Mouse (Mus musculus) T-helper 17 cell (primary cell): ENCODE measurements around the gene Mdfic.

Experiments
- in situ Hi-C, 2 experiments: fragments of 300-600 bp; cut with MboI, MseI; formaldehyde crosslinking; loops; 1 replicate in 1 of 2; 2 replicates in 1 of 2; pipeline ENCODE4 v1.15.1; 2025; ENCODE audit warnings: high pct_unique_total_duplicates in 2 of 2

Mdfic gene

DNA sequence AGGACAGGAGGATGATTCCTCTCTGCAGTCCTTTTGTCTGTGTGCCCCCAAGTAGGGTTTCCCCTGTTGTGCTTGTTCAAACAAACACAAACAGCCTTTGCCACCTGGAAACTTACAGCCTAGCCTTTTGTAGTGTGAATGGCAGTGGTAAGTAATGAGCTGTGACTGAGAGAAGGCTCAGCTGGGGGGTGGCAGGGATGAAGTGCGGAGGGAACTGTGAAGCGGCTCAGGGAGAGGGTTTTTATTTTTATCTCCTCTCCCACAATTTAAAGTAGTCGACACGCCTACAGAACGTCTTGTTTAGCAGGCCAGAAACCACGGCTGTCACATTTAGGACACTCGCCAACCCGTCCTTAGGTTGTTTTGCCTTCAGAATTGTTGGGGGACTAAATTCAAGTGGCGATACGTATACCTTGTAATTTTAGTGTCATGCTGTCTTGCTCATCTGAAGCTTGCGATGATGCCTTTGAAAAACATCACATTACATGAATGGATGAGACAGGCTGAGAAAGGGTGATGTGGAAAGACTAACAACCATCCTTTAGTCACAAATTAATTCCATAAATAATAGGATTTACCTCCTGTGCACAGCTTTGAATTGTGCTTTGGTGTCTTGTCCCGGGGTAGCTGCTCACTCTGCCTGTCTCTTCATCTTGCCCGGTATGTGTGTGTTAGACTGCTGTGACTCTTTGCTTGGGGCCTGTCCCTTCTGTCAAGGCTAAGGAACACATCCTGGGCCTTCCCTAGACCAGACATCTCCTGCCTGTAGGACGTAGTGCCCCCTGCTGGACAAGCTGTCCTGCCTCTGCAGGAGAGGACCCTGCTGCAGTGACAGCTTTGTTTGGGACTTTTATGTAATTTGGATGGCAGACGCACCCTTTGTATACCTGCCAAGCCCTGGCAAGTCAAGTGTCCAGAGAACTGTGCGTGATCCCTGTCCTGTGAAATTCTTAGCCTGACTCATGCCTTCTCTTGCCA, 69.4 kb downstream of the Mdfic start:
- in situ Hi-C loops: loop anchor here (5.0 to 10.0 kb wide), 3 partner anchors 63 to 1935 kb away; partner anchors contain the start of gene Mdfic (in 1 of the 2)

DNA sequence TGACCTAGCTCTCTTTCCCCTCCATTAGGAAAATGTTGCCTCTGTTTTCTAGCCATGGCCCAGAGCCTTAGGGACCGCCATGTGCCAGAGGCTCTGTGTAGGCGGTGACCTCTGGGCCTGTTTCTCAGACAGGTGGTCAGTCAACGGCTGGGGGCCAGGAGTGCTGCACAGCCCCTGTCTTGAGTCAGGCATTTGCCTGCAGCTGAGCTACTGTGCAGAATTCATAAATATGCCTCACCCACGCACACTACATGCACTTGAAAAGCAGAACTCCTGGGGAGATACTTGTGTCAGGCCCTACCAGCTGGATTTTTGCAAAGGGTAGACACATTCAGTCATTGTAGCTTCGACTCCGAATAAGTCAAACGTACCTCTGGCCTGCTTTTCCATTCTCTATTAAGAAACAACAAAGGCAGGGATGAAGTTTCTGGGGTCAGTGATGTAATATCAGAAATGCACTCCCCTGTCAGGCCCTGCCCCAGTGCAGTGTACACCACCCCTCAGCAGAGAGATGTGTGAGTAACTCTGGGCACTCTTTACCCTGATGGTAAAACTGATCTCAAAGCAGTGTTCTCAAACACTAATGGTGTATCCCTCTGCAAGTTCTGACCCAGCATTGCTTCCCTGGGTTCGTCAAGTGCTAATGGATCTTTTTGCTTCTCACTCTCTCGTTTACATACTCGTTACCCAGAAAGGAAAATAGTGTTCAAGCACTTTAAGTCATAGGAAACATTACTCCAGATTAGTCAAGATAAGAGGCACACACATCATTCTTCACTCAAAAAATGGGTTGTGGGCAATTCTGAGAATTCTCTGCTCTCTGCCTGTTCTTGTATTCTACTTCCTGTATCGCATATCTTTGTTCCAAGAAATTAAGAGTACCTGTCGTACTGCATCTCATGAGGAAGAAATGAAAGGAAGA, 72.5 kb downstream of the Mdfic start:
- in situ Hi-C loops: loop anchor here (5.0 to 10.0 kb wide), 3 partner anchors 66 to 1932 kb away; partner anchors contain the start of gene Mdfic (in 1 of the 2)

DNA sequence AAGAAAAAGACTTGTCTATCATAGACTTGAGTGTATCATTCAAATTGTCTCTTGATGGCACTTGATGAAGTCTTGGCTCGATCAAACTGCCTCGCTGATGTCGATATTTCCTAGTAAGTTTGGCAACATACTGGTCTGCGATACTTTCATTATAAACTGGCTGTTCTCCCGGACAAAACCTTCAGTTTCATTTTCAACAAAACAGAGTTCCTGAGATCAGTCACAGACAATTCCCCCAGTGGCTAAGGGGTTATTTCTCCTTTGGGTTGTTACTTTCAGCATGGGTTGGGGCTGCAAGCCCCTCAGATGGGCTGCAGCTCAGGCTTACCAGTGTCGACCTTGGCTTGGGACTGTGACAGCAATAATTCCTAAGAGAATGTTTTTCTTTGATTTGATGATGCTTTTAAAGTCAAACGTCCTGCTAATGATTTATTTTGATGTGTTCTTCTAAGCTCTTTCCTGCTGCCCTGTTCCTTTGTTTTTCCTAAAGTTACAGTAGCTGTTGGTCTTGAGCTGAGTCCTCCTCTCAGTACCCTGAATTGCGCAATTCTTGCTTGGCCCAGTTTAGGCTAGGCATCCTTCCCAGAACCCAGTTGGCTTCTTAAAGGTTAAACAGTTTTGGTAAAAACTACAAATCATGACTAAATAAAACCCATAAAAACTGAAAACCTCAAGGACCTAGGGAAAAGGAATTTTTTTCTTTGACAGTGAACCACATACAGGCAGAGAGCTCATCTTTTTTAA, 73.3 kb downstream of the Mdfic start:
- in situ Hi-C loops: loop anchor here (5.0 to 10.0 kb wide), 3 partner anchors 66 to 1931 kb away; partner anchors contain the start of gene Mdfic (in 1 of the 2)

DNA sequence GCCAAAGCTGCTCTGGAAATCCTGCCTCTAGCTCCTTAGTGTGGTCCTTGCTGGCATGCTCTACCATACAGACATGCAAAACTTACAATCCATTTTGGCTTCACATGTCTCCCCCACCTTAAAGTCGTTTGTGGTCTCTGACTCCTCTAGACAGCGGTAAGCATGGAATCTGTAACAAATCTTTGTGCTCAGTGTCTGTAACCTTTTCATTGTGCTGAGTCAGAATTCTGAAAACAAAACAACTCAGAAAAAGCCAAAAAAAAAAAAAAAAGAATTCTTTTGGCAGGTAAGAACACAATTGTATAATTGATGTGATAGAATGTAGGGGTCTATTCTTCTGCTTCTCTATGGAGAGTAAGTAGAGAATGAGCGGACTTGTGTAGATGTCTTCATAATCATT, 74.3 kb downstream of the Mdfic start:
- in situ Hi-C loops: loop anchor here (5.0 to 10.0 kb wide), 3 partner anchors 68 to 1930 kb away; partner anchors contain the start of gene Mdfic (in 1 of the 2)

DNA sequence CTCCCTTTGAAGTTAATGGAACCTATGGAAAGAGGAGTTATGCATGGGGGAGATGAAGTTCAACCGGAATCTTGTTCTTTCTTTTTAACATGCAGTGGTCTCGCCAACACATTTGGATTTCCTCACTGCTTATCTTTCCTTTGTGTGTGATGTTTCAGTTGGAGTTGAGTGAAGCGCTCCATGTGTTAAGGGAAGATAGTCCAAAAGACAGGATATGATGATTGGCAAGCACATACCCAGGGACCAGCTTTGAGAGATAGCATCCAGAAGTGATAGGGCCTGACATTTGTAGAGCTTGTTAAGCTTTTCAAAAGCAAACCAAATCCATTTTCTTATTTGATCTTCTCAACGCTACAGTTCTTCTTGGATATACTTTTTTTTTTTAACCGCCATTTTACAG, 86.9 kb downstream of the Mdfic start:
- in situ Hi-C loops: loop anchor here in 1 of 2 experiments (25.0 kb wide), 1 partner anchor 1830 kb away; the partner anchor contains the start of gene Capza2

DNA sequence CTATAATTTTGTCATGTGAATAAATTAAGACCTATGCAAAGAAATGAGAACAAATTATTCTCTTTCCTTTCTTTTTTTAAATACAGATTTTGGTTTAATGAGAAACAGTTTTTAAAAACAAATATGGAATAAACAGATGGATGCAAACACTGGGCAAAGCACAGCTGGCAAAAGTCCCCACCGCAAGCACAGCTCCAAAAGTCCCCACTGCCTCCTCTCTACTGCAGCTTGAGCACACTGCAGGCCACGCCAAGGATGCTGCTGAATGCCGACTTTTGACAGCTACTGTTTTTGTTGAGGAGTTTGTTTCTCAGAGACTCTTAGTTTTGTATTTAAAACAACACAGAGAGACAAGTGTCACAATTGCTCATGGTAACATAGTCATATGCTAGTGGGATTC, 104.8 kb downstream of the Mdfic start:
- in situ Hi-C loops: no loop called here

DNA sequence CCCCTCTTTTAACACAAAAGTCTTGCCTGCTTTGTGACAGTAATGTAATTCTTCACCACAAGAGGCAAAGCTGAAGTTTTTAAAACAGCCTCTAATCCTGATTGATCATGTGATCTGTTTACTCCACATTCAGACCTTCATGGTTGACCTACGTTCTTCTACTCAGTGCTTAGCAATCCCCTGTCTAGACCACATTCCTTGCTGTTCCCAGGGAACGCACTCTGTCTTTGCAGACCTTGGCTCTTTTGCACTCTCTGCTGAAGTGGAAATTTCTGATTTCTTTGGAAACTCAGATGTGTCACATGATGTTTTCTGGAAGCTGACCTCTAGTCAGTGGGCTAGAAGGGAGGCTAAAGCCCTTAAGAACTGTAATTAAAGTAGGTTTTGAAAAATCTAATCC, 109.4 kb downstream of the Mdfic start:
- in situ Hi-C loops: no loop called here

DNA sequence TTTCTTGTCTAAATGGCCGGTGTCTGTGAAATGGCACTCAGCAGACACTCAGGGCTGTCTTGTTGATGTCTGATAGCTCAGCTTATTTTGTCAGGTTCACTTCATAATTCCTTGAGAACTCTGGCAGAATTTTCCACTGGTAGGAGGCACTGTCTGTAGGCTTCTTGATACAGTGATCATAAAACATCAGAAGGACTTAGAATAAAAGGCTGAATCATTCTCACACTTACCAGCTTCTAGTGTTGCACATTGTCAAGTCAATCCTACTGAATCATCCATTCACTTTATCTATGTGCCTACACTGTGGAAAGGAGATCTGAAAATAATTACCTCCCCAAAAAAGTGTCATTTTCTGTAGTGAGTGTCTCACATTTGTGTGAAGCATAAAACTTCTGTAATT, 110.2 kb downstream of the Mdfic start:
- in situ Hi-C loops: no loop called here

DNA sequence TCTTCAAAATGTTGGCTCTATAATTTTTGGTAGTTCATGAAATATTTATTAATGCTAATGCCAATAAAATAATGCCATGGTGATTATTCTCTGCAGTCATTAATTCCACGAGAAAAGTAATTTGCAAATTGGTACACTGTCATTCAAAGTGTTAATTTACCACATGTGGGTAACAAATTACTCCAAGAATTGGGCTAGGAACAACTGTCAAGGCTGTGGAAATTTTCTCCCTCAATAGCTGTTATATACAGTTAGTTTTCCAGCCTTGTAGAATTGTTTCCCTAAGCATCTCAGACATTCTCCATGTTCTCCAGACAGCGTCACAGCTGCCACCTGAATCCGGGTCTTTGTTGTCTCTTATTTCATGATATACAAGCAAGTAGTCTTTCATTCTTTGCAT, 117.2 kb downstream of the Mdfic start:
- in situ Hi-C loops: no loop called here

DNA sequence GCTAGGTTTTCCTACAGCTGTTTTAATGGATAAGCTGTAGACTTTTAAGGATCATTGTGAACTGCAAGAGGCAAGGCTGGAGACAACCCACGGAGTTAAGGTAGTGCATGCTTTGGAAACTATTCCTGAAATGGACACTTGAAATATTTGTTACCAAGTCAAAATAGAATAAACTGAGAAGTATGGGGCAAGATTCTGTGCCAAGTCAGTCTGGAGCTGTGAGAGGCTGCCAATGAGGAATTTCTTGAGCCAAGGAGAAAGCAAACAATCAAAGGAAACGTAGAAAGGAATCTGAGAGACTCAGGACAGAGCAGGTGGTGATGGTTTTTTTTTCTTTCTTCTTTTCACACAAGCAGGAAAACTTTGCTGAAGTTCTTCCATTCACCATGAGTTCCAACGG, 119.4 kb downstream of the Mdfic start:
- in situ Hi-C loops: no loop called here

DNA sequence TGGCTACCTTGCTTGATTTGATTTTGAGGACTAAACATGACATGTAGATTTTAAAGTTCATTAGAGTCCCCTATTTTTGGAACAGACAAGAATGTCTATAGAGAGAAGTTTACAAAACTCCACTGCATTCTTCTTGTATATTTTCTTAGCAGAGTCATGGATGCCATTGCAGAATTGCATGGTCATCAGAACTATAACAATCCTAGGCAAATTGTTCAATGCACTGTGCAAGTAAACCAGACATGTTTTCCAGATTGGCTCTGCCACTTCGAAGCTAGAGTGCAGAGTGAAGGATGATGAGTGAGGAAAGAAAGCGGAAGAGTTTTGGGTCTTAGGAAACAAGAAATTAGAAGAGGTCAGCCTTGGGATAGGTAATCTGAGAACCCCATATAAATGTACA, 120.0 kb downstream of the Mdfic start:
- in situ Hi-C loops: no loop called here

DNA sequence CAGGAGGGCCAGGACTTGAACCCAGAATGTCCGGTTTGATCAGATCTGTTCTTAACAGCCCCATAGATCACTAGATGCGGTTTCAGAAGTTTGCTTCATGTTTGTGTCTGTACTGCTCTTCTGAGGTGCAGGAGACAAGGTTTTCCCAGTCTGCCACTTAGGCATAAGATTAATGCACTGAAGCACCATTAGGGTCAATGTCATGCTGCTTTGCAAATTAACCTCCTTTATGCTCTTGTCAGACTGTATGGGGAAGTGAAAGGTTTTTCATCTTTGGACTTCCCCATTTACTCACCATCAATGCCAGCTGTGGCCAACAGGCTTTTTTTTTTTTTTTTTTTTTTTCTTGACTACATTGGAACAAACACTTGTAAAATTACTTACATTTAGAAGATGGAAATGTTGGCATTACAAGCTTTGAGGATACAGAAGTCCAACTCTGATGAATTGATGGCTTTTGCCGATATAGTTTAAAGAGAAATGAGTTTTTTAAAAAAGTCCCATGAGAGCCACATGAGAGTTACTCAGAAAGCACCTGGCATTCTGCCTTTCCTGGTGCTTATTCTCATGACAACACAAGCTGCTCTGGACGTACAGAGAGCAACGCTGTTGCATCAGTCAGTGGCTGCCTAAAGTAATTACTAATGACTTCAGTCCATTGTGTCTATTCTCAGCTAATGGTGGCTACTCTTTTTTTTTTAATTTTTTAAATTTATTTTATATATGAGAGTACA, 121.2 kb downstream of the Mdfic start:
- in situ Hi-C loops: no loop called here

DNA sequence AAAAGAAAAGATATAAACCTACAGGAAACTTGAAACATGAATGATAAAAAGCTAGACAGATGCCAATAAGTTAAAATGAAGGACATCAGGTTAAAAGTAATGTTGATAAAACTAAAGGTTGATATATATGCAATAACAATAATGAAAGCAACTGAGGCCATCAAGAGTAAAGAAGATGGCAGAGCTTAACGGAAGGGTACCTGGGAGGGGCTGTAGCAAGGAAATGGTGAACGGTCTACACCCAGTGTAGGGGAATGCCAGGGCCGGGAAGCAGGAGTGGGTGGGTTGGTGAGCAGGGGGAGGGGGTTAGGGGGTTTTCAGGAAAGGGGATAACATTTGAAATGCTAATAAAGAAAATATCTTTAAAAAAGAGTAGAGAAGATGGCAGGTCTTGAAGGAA, 122.8 kb downstream of the Mdfic start:
- in situ Hi-C loops: no loop called here

DNA sequence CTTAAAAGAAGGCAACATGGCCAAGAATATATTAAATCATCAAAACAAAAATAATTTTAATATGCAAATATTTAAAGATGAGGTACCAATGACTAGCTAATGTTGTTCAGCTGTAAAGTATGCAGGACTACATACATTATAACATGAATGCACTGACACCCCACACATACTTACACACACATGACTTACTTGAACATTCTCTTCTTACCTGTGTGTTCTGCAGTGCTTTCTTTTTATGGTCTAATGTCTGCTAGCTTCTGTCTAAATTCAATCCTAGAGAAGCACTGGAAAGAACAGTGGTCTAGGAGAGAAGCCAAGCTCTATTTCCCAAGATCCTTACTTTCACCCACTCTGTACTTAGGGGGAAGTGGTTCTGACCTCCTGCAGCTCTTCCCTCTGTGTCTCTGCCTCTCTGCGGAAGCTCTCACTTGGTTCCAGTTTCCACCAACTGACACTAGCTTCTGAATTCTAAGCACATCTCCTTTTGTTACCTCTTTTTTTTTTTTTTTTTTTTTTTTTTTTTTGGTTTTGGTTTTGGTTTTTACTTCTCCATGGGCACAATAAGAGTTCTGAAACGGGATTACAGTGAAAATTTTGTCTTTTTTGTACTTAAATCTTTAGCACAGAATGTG, 125.4 kb downstream of the Mdfic start:
- in situ Hi-C loops: no loop called here
